Mouse (Mus musculus) G1E (cell line): ENCODE data around the gene Rai14.

ENCODE experiments used
- CTCF ChIP-seq: IDR thresholded peaks from 2 replicates; pipeline ENCODE4 v1.5.1; 2012; ENCODE audit warnings: low read depth, low read length, inconsistent platforms, mixed read lengths
- POLR2AphosphoS5 ChIP-seq: IDR thresholded peaks from 2 replicates; pipeline ENCODE4 v1.6.1; 2012; ENCODE audit warnings: low read depth, low read length, inconsistent platforms; ENCODE audit not compliant: insufficient replicate concordance

GRCm38 (mm10) chr15:10746303-10747051, 32.1 kb upstream of the Rai14 start:
- TF ChIP-seq CTCF (no peak), POLR2AphosphoS5 (no peak)
